Mouse (Mus musculus) kidney, postnatal 36 days (tissue): ENCODE results near the gene Sorbs2.

Source experiments
- DNase-seq, 2 experiments: peaks; one replicate each; pipeline ENCODE4 v3.0.0; 2021 to 2022; ENCODE audit warnings: mixed read lengths in 2 of 2

Sorbs2 gene

DNA sequence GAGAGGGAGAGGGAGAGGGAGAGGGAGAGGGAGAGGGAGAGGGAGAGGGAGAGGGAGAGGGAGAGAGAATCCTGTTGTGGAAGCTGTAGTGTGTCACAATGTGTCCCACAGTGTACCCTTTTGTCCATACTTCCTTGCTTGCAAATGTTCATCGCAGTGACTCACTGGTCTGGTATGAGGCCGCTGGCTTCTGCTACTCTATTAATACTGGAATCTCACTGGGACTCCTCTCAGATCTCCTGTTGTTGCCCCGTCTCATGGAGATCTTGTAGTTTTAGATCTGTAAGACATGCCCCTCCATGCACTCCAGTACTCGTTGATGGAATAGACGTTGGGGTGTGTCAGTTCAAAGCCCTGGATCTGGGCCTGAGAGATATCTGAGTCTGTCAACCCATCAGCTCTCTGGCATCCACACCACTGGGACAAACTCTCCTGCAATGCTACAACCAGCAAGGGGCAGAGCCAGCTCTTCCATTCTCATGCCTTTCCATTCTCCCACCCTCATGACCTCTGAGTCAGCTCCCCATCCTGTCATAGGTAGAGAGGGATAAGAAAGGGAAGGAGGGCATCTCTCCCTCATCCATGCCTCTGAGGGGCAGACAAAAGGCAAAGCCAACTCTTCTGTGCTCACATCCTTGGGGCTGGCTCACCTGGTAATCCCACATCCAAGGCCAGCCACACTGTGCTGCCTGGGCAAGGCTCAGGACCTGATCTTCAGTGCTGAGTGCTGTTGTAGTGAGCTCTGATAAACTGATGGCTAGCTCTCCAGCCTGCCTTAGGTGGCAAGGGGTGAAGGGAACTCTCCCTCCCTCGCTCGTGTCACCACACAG, 72.3 kb downstream of the Sorbs2 start:
- peak; percentile 21 to 31 for DNase-seq

DNA sequence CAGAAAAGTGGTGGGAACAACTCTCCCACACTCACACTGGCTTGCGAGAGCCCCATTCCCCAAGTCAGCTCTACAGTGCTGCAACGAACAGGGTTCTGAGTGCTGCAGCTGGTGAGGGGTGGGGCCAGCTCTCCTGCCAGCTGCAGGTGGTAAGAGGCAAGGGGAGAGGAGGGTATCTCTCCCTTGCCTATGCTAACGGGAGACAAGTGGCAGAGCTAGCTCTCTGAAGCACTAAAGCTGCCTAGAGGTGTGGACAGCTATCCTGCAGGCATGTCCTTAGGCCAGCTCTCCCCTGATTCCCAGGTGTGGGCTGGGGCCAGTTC, 72.9 kb downstream of the Sorbs2 start:
- DNase-seq = no peak

GRCm38 (mm10) chr8:45583856-45584255, 76.3 kb downstream of the Sorbs2 start:
- DNase-seq = peak; percentile 12 to 42

DNA sequence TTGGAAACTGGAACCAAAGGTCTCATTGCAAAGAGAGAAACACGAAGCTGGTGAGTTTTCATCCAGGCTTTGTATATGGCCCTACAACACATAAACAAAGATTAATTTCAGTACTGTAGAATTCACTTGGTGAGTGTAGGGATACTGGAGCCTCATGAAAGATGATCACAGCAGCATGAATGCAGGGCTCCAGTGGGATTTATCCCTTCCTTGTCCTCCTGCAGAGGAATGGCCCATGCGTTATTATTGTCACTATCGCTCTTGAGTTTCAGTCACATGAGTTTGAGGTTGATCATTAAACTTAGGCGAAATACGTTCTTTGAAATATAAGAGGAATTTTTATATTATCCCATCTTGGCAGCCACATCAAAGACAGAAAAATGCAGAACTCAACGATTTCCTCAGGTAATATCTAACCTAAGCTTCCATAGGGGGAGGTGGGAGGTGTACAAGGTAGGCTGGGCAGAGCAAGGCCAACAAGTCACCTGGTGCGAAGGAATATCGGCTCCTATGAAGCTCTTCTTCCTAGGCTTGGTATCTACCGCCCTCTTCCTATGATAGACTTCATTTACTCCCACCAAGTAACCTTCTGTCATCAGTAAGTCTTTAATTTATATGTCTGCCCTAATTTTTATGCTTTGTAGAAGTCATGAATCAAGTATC, 76.9 kb downstream of the Sorbs2 start:
- DNase-seq = no peak

DNA sequence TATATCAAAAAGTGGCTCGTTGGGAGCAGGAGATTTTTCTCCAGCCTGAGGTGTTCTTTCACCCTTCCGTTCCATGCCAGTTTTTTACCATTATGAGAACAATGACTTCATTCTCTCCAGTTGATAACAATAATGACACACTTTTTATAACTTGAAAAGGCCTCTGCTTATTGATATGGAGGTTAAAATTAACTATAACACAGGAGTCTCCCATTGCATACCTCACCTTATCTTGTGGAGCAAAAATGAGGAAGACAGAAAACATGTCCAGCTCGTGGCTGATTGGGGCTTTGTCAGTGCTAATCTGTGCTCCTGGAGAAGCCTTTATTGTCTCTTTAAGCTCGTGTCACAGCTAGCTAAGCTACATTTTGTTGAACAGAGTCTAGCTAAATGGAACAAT, 77.6 kb downstream of the Sorbs2 start:
- DNase-seq = no peak

DNA sequence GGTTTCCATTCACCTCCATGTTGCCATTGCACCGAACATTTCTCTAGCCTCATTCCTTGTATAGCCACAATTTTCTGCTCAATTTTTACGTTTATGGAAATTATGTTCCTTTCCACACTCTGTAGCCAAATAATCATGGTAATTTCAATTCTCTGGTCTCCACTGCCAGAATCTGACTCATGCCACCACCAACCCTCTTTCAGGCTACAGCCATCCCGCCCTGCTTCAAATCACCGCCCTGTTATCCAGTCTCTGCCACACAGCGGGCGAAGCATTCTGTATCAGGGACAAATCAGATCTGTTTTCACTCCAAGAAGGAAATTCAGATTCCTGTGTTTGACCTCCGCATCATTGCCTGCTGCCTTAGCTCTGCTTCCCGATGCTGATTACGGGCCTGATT, 79.4 kb downstream of the Sorbs2 start:
- DNase-seq = no peak

GRCm38 (mm10) chr8:45591888-45592287, 84.3 kb downstream of the Sorbs2 start:
- DNase-seq = peak; percentile 26 to 58

- no peak for DNase-seq
These were observed 86.1 kb downstream of the Sorbs2 start for GRCm38 (mm10) chr8:45593711-45594110.

DNA sequence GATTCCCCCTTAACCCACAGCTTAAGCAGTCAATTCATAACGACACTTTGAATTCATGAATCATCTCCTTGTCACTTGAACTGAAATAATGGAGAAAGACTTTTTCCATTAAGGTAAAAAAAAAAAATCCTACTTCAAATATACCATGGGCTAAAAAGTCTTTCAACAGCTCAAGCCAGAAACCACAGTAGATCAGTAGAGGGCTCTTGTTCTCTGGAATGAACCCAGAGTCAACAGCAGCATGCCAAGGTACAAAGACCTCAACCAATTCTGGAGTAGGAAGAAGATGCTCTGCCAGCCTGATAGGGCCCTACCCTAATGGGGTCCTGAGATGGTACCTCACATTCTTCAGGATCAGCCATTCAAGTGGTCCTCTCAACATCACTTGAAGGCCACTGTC, 88.4 kb downstream of the Sorbs2 start:
- DNase-seq = no peak

GRCm38 (mm10) chr8:45596591-45596990, 89.0 kb downstream of the Sorbs2 start:
- no peak for DNase-seq

- DNase-seq = no peak
These were observed 90.2 kb downstream of the Sorbs2 start for GRCm38 (mm10) chr8:45597631-45598420.

GRCm38 (mm10) chr8:45598883-45599282, 91.3 kb downstream of the Sorbs2 start:
- no peak for DNase-seq

GRCm38 (mm10) chr8:45602019-45602418, 94.4 kb downstream of the Sorbs2 start:
- DNase-seq = peak in 1 of 2 experiments; percentile 14

DNA sequence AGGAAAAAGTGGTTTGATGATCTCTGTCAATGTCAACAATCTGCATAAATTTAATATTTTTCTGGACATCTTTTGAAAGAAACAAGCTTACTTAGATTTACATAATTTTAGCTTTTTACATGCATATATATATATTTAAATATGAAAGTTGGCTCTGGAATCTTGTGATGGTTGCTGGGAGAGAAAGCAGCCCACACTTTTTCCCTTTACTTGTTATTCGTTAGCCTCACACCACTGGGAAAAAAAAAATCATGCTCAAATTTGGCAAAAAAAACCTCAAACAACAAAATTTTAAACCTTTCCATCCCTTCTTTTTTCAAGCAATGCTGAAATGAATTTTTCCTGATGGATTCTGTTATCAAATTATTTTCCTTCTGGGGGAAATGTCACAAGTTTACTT, 97.8 kb downstream of the Sorbs2 start:
- no peak for DNase-seq

GRCm38 (mm10) chr8:45607012-45607411, 99.4 kb downstream of the Sorbs2 start:
- no peak for DNase-seq

DNA sequence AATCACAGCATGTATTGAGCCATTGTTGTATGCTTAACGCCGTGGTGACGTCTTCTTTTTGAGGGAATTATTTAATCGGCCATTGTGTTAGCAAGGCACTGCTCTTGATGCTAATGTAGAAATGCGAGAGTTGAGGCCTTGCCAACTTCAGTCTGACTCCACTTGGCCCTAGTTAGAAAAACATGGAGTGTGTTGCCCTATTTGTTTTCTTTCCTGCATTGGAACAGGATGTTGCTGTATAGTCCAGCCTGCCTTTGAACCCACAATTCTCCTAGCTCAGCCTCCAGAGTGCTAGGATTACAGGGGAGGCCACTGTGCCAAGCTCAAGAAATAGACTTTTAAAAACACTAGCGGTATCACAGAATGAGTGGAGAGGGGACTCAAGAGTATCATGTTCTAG, 100.8 kb downstream of the Sorbs2 start:
- DNase-seq = no peak

- DNase-seq = peak; percentile 31 to 75
These were observed 103.0 kb downstream of the Sorbs2 start for GRCm38 (mm10) chr8:45610426-45611215.

DNA sequence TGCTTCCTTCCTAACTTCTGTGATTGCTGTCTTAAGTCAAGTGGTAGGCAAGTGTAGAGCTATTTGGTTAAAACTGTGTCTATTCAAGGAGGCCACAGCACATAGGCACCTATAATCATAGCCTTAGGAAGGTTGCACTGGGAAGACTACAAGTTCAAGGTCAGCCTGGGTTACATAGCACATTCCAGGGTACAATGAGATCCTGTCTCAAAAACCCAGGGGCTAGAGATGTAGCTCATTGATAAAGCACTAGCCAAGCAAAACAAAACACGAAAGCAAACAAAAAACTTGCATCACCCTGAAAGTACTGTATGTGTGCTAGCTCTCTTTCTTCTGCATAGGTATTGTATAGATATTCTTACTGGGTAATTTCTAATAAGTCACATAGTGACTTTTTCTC, 103.7 kb downstream of the Sorbs2 start:
- DNase-seq = peak in 1 of 2 experiments; percentile 14

GRCm38 (mm10) chr8:45614610-45615009, 107.0 kb downstream of the Sorbs2 start:
- peak; percentile 27 to 46 for DNase-seq

DNA sequence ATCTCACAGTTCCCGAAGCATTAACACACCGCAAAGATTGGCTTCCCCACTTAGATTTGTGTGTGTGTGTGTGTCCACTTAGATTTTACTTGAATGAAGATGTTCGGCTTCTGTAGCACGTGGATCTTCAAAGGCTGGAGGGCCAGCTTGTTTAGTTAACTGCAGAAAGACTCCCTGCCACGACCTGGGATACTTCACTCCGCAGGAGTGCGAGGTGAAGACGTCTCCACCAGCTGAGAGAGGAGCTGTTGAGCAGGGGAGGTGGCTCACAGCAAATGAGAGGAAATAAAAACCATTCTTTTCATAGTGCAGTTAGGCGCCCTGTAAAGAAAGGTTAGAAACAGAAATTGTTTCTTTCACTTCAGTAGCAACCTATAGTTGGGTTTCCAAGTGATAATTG, 107.5 kb downstream of the Sorbs2 start:
- no peak for DNase-seq

DNA sequence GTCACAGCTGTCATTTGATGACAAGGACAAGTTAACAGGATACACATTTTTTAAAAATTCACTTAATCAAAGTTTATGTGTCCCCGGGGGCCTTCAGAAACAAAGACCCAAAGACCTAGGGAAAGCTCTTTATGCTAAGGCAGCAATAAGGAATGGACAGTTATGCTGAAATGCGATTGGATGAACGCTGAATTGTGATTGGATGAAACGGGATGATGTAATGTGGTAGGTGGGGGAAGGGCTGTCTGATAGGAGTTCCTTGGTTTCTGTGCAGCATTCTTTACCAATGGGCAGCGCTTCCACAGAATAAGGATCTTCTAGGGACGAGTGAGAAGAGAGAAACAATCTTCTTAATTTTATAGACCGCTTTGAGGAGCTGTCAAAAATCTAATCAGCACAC, 108.0 kb downstream of the Sorbs2 start:
- no peak for DNase-seq

DNA sequence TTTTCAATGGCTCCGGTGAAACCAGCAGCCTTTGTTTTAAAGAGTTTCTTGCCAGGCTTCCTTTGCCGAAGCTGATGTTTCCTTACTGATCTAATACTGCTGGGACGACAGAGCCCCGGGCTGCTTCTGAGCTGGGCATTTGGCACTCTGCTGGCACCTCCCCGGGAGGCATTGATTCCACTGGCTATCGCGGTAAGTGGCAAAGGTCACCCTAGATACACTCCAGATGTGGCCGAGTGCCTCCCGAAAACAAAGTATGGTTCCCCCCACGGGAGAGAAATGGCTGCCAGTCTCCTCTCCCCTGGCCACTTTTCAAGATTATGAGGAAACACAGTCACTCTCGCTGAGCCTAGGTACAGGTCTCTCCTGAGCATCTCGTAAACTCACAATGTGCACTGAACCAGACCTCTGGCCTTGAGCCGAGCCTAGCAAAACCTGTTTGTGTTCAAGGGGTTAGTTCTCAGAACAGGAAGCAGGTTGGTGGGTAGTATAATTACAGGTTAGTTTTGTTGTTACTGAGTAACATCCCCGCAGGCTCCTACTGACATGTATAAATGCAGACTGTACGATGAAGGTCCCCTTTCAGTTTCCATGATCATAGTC, 114.1 kb downstream of the Sorbs2 start:
- peak; percentile 21 to 33 for DNase-seq
